Mouse (Mus musculus) CH12.LX (cell line): ENCODE measurements at regions not wholly inside any gene's neighbourhood (a gene's known extent, or its start where the extent isn't known, plus 50 kb on each side); places are given as distances from the start of the nearest gene placed in this dataset.

Experiments used
- DNase-seq: peaks from one replicate; pipeline ENCODE4 v3.0.0-alpha.2; 2013; ENCODE audit errors: extremely low read depth
- H3K27ac ChIP-seq: 2 replicates; pipeline ENCODE4 v1.5.1; 2012; ENCODE audit warnings: low read depth, mild to moderate bottlenecking, control low read depth, moderate library complexity; ENCODE audit not compliant: insufficient read depth
- H3K27me3 ChIP-seq: replicated peaks from 2 replicates; pipeline ENCODE3; 2012; ENCODE audit warnings: inconsistent platforms
- H3K36me3 ChIP-seq, 2 experiments: replicated peaks in 1 of 2; 2 replicates each; pipeline versions ENCODE3 to v1.6.1; 2012; ENCODE audit warnings: inconsistent platforms in 1 of 2, low read length in 1 of 2, mild to moderate bottlenecking in 1 of 2, mixed read lengths in 1 of 2, moderate library complexity in 1 of 2; ENCODE audit not compliant: control insufficient read depth in 1 of 2, insufficient read depth in 1 of 2
- H3K4me1 ChIP-seq, 2 experiments: 2 replicates each; pipeline ENCODE4 v1.6.1; 2012; ENCODE audit warnings: inconsistent platforms in 1 of 2, moderate library complexity in 1 of 2; ENCODE audit not compliant: insufficient read depth in 2 of 2, control insufficient read depth in 1 of 2
- H3K4me2 ChIP-seq: 2 replicates; pipeline ENCODE4 v1.6.1; 2012; ENCODE audit warnings: low read depth, mild to moderate bottlenecking, control low read depth; ENCODE audit not compliant: poor library complexity, insufficient read depth, severe bottlenecking
- H3K4me3 ChIP-seq, 3 experiments: fragments of 150-350 bp in 1 of 3; sonication (generic) in 1 of 3; replicated peaks in 1 of 3; 2 replicates each; pipeline versions ENCODE3 to v1.5.1; 2011 to 2012; ENCODE audit warnings: low read depth in 2 of 3, low read length in 2 of 3, mild to moderate bottlenecking in 2 of 3, moderate library complexity in 2 of 3, control low read depth in 1 of 3, improper control_type of control experiment in 1 of 3, inconsistent platforms in 1 of 3, mixed read lengths in 1 of 3; ENCODE audit not compliant: poor library complexity in 1 of 3
- H3K79me2 ChIP-seq: replicated peaks from 2 replicates; pipeline ENCODE4 v1.6.1; 2012; ENCODE audit warnings: mild to moderate bottlenecking, moderate library complexity; ENCODE audit not compliant: control insufficient read depth, poor library complexity, insufficient read depth, severe bottlenecking; ENCODE audit errors: extremely low read depth
- H3K9ac ChIP-seq: 2 replicates; pipeline ENCODE4 v1.6.1; 2012; ENCODE audit warnings: low read depth, mild to moderate bottlenecking, control low read depth, moderate library complexity; ENCODE audit not compliant: insufficient read depth
- H3K9me3 ChIP-seq: replicated peaks from 2 replicates; pipeline ENCODE3; 2012; ENCODE audit warnings: low read length, inconsistent platforms, mixed read lengths
- BHLHE40 ChIP-seq: IDR thresholded peaks from 2 replicates; pipeline ENCODE4 v1.6.1; 2011; ENCODE audit warnings: mild to moderate bottlenecking, low read depth, low read length, improper control_type of control experiment
- CHD1 ChIP-seq: IDR thresholded peaks from 2 replicates; pipeline ENCODE4 v1.6.1; 2012; ENCODE audit warnings: low read depth, low read length, improper control_type of control experiment, inconsistent platforms
- E2F4 ChIP-seq: IDR thresholded peaks from 2 replicates; pipeline ENCODE4 v1.6.1; 2011; ENCODE audit warnings: low read depth, low read length, improper control_type of control experiment; ENCODE audit not compliant: insufficient replicate concordance
- ELF1 ChIP-seq: IDR thresholded peaks from 2 replicates; pipeline ENCODE4 v1.6.1; 2014; ENCODE audit warnings: low read depth, mild to moderate bottlenecking, inconsistent platforms, low read length, improper control_type of control experiment
- ETS1 ChIP-seq: conservative IDR thresholded peaks from 2 replicates; pipeline ENCODE4 v1.6.1; 2012; ENCODE audit warnings: low read depth, mild to moderate bottlenecking, inconsistent platforms, low read length, improper control_type of control experiment, moderate library complexity
- HCFC1 ChIP-seq: IDR thresholded peaks from 2 replicates; pipeline ENCODE4 v1.6.1; 2012; ENCODE audit warnings: low read depth, mild to moderate bottlenecking, inconsistent platforms, low read length, improper control_type of control experiment
- JUN ChIP-seq: IDR thresholded peaks from 2 replicates; pipeline ENCODE4 v1.6.1; 2011; ENCODE audit warnings: low read depth, mild to moderate bottlenecking, low read length, improper control_type of control experiment, moderate library complexity; ENCODE audit not compliant: insufficient read depth
- KAT2A ChIP-seq: IDR thresholded peaks from 2 replicates; pipeline ENCODE4 v1.6.1; 2012; ENCODE audit warnings: low read length, improper control_type of control experiment, inconsistent platforms; ENCODE audit not compliant: insufficient replicate concordance
- MAFK ChIP-seq: IDR thresholded peaks from 2 replicates; pipeline ENCODE4 v1.6.1; 2011; ENCODE audit warnings: low read length, improper control_type of control experiment; ENCODE audit not compliant: insufficient replicate concordance
- MAZ ChIP-seq: IDR thresholded peaks from 2 replicates; pipeline ENCODE4 v1.6.1; 2012; ENCODE audit warnings: low read depth, mild to moderate bottlenecking, inconsistent platforms, low read length, improper control_type of control experiment, moderate library complexity
- MEF2A ChIP-seq: IDR thresholded peaks from 2 replicates; pipeline ENCODE4 v1.6.1; 2014; ENCODE audit warnings: low read depth, mild to moderate bottlenecking, inconsistent platforms, low read length, improper control_type of control experiment, borderline replicate concordance
- NELFE ChIP-seq: IDR thresholded peaks from 2 replicates; pipeline ENCODE4 v1.6.1; 2011; ENCODE audit warnings: low read depth, low read length, improper control_type of control experiment
- POLR2AphosphoS2 ChIP-seq: IDR thresholded peaks from 2 replicates; pipeline ENCODE4 v1.6.1; 2011; ENCODE audit warnings: low read depth, low read length, improper control_type of control experiment
- RCOR1 ChIP-seq: conservative IDR thresholded peaks from 2 replicates; pipeline ENCODE4 v1.6.1; 2012; ENCODE audit warnings: low read depth, mild to moderate bottlenecking, inconsistent platforms, low read length, improper control_type of control experiment
- SIN3A ChIP-seq: IDR thresholded peaks from 2 replicates; pipeline ENCODE4 v1.6.1; 2012; ENCODE audit warnings: low read length, improper control_type of control experiment, inconsistent platforms
- SMC3 ChIP-seq: IDR thresholded peaks from 2 replicates; pipeline ENCODE4 v1.6.1; 2011; ENCODE audit warnings: low read depth, low read length, improper control_type of control experiment
- UBTF ChIP-seq: IDR thresholded peaks from 2 replicates; pipeline ENCODE4 v1.6.1; 2012; ENCODE audit warnings: low read depth, mild to moderate bottlenecking, inconsistent platforms, low read length, improper control_type of control experiment, moderate library complexity
- USF1 ChIP-seq: IDR thresholded peaks from 2 replicates; pipeline ENCODE4 v1.6.1; 2014; ENCODE audit warnings: low read depth, mild to moderate bottlenecking, inconsistent platforms, low read length, improper control_type of control experiment
- USF2 ChIP-seq: conservative IDR thresholded peaks from 2 replicates; pipeline ENCODE4 v1.6.1; 2011; ENCODE audit warnings: low read depth, low read length, improper control_type of control experiment
- ZNF384 ChIP-seq: IDR thresholded peaks from 2 replicates; pipeline ENCODE4 v1.6.1; 2012; ENCODE audit warnings: low read depth, low read length, improper control_type of control experiment, inconsistent platforms
- dilution Hi-C: fragments of 300-500 bp; cut with MboI; formaldehyde crosslinking; loops from 2 replicates; pipeline ENCODE4 v1.14.3; 2020; ENCODE audit warnings: low sequenced_read_pairs; ENCODE audit not compliant: extremely low pct_unique_long_range_greater_than_20kb, extremely low pct_ligation_motif_present
- in situ Hi-C: fragments of 300-500 bp; cut with MboI; formaldehyde crosslinking; loops from 3 replicates; pipeline ENCODE4 v1.14.3; 2019; ENCODE audit warnings: low sequenced_read_pairs, low pct_ligation_motif_present, low pct_unique_long_range_greater_than_20kb, mixed read lengths

DNA sequence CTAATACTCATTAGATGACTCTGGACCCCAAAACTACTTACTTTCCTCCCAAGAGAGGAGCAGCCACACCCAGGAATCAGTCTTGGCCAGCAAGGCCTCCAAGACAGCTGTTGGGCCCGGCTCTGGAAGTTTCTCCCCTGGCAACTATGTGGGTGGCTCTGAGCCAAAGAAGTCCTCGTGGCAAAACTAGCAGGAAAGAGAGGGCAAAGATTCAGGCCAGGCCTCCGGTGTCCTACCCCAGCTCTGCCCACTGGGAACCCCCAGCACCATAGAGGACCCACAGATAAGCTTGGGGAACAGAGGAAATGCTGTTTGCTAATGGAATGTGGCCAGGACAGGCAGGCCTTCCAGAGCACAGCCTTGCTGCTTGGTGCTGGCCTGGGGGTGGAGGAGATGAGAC, 51.9 kb upstream of the Kdm8 start:
- Histone ChIP-seq H3K9ac (no peak overlapping the region), H3K79me2 (no peaks in the 10 kb centered on the region), H3K27ac (no peak overlapping the region), H3K9me3 (no peaks in the 10 kb centered on the region), H3K4me3 (no peak overlapping the region), H3K4me2 (no peak overlapping the region), H3K4me1 (peaks cover 0 to 5% of the 10 kb centered on the region in 2 experiments; a peak in 2 of 4 replicates), H3K27me3 (peaks cover 93% of the 10 kb centered on the region), H3K36me3 (no peaks in the 10 kb centered on the region)
- TF ChIP-seq MAFK (no peak), ZNF384 (no peak), KAT2A (no peak), MEF2A (no peak), MAZ (no peak), CHD1 (no peak), ETS1 (no peak), E2F4 (no peak), SIN3A (no peak), NELFE (no peak)
- dilution Hi-C loops: no loop called here
- no peak for DNase-seq
- in situ Hi-C loops: loop anchor here (25.0 kb wide), 1 partner anchor 255 kb away; no protein-coding TSS in a partner anchor

- Histone ChIP-seq H3K79me2 (no peaks in the 10 kb centered on the region), H3K4me3 (no peak overlapping the region), H3K27me3 (peaks cover 93% of the 10 kb centered on the region), H3K9ac (no peak overlapping the region), H3K4me1 (peaks cover 0 to 5% of the 10 kb centered on the region in 2 experiments; a peak in 2 of 4 replicates), H3K27ac (no peak overlapping the region), H3K9me3 (no peaks in the 10 kb centered on the region), H3K4me2 (peak overlapping the region; percentile 97), H3K36me3 (no peaks in the 10 kb centered on the region)
- TF ChIP-seq USF2 (no peak), HCFC1 (no peak), POLR2AphosphoS2 (no peak), UBTF (no peak), SMC3 (no peak), RCOR1 (no peak), NELFE (no peak), BHLHE40 (no peak), JUN (no peak), USF1 (no peak), ELF1 (no peak)
- dilution Hi-C loops: no loop called here
- in situ Hi-C loops: loop anchor here (25.0 kb wide), 1 partner anchor 256 kb away; no protein-coding TSS in a partner anchor
- no peak for DNase-seq
Observed at GRCm38 (mm10) chr7:125393228-125393627, 51.2 kb upstream of the Kdm8 start.
